15 mouse cellular contexts compared by ENCODE assay signal in genomic region chr3:56066360-56067040, GRCm38 (mm10).
"Had no signal": no experiment of that assay in that cellular context is flagged by ENCODE, and none has a peak within 500 bp of the region (broad histone marks: within the 10 kb centered on the region; RNA-seq: fewer than 3 reads in every experiment).

No protein-coding gene starts in this region.

- H3K9ac ChIP-seq: intestine, embryonic 15.5 days; kidney, embryonic 15.5 days; liver, embryonic 15.5 days; neural tube, embryonic 15.5 days had no signal

- H3K36me3 ChIP-seq: intestine, embryonic 15.5 days; kidney, embryonic 15.5 days; liver, embryonic 15.5 days had no signal

- H3K4me3 ChIP-seq: intestine, embryonic 15.5 days; kidney, embryonic 15.5 days; left cerebral cortex, adult 2 months; limb, embryonic 10.5 days; liver, embryonic 15.5 days; midbrain, embryonic 10.5 days; myocyte; neural tube, embryonic 15.5 days had no signal

- ATAC-seq: intestine, embryonic 15.5 days had no signal

- DNase-seq: kidney, adult 18-20 months; kidney, postnatal 14 days; midbrain, embryonic 14.5 days; right cerebral cortex, adult 18-20 months; right cerebral cortex, postnatal 25 days; thymus, postnatal 14 days had no signal

- H3K9me3 ChIP-seq: intestine, embryonic 15.5 days; kidney, embryonic 15.5 days; limb, embryonic 10.5 days; liver, embryonic 15.5 days; midbrain, embryonic 10.5 days; neural tube, embryonic 15.5 days had no signal

- H3K4me2 ChIP-seq: intestine, embryonic 15.5 days; kidney, embryonic 15.5 days; liver, embryonic 15.5 days; neural tube, embryonic 15.5 days had no signal

- H3K4me1 ChIP-seq: intestine, embryonic 15.5 days; kidney, embryonic 15.5 days; limb, embryonic 10.5 days; midbrain, embryonic 10.5 days; neural tube, embryonic 15.5 days had no signal

- H3K27ac ChIP-seq: intestine, embryonic 15.5 days; kidney, embryonic 15.5 days; left cerebral cortex, adult 2 months; limb, embryonic 10.5 days; liver, embryonic 15.5 days; midbrain, embryonic 10.5 days; neural tube, embryonic 15.5 days; stomach, postnatal 0 days had no signal

- H3K27me3 ChIP-seq: intestine, embryonic 15.5 days; kidney, embryonic 15.5 days; liver, embryonic 15.5 days; neural tube, embryonic 15.5 days had no signal
